Mouse (Mus musculus): ENCODE results near the gene Smim14.

DNA sequence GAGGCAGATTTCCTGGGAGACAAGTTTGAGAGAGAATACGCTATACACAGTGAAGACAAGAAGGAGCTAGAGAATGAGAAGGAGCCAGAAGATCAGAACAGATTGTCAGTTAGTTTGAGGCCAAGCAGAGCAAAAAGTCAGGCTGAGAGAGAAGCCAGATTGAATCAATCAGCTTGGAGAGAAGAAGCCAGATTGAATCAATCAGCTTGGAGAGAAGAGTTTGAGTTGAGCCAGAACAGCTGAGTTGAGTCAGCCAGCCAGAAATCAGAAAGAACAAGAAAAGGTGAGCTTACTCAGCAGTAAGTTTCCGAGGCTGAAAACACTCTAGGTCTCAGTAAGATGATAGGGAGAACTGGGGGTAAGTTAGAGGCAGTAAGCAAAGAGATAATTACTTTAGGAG, 37.9 kb upstream of the Smim14 start:
- TF ChIP-seq POLR2A (IDR thresholded peaks at IDR 0.05; ENCODE audit: low read depth, low read length) (no peak), CTCF (IDR thresholded peaks at IDR 0.05; ENCODE audit: extremely low read depth, insufficient read length, insufficient replicate concordance, low read depth, low read length) (no peak)
